Mouse (Mus musculus): ENCODE results near the gene Tmigd1. TPM values are rescaled to one million over a fixed set of nuclear protein-coding genes. Genes with fewer than 3 reads are reported as not detected.
"Not testable (repeated sequence)": the region's sequence is repeated elsewhere in the genome, so short reads cannot be mapped to it uniquely, and the experiment has no call there.

Tmigd1 gene
- total RNA-seq, 2 experiments from 2014 or later = not detected

- intact Hi-C loops (cut with DNase I) = no loop called here
- DNase-seq (ENCODE audit: extremely low spot score in 1 of 2, low spot score in 2 of 2) = no peak
Observed at GRCm38 (mm10) chr11:76896360-76896759, 5.6 kb upstream of the Tmigd1 start.

GRCm38 (mm10) chr11:76897126-76897525 lies 4.8 kb upstream of the Tmigd1 start:
- DNase-seq (ENCODE audit: extremely low spot score in 1 of 2, low spot score in 2 of 2) = no peak
- intact Hi-C loops (cut with DNase I) = no loop called here

GRCm38 (mm10) chr11:76897871-76898270 lies 4.1 kb upstream of the Tmigd1 start:
- no peak for DNase-seq (ENCODE audit: extremely low spot score in 1 of 2, low spot score in 2 of 2)
- intact Hi-C loops (cut with DNase I) = no loop called here

GRCm38 (mm10) chr11:76898751-76899150 lies 3.2 kb upstream of the Tmigd1 start:
- DNase-seq (ENCODE audit: extremely low spot score in 1 of 2, low spot score in 2 of 2) = no peak
- intact Hi-C loops (cut with DNase I) = no loop called here

GRCm38 (mm10) chr11:76899758-76900738 lies 1.9 kb upstream of the Tmigd1 start:
- DNase-seq (ENCODE audit: extremely low spot score in 1 of 2, low spot score in 2 of 2) = no peak
- intact Hi-C loops (cut with DNase I) = no loop called here

GRCm38 (mm10) chr11:76904340-76904739 lies 2.4 kb downstream of the Tmigd1 start:
- intact Hi-C loops (cut with DNase I) = no loop called here
- DNase-seq (ENCODE audit: extremely low spot score in 1 of 2, low spot score in 2 of 2) = no peak

- no peak for DNase-seq (ENCODE audit: extremely low spot score in 1 of 2, low spot score in 2 of 2)
Observed at GRCm38 (mm10) chr11:76908651-76909050, 6.7 kb downstream of the Tmigd1 start.

GRCm38 (mm10) chr11:76911325-76912054 lies 9.5 kb downstream of the Tmigd1 start:
- DNase-seq (ENCODE audit: extremely low spot score in 1 of 2, low spot score in 2 of 2) = no peak
- intact Hi-C loops (cut with DNase I) = no loop called here

More at GRCm38 (mm10) chr11:76908651-76909050, 6.7 kb downstream of the Tmigd1 start:
- intact Hi-C loops (cut with DNase I) = no loop called here

GRCm38 (mm10) chr11:76912055-76912395 lies 10.1 kb downstream of the Tmigd1 start:
- peak; percentile 30 to 52 for DNase-seq (ENCODE audit: extremely low spot score in 1 of 2, low spot score in 2 of 2)
- intact Hi-C loops (cut with DNase I) = no loop called here

- intact Hi-C loops (cut with DNase I) = no loop called here
- DNase-seq (ENCODE audit: extremely low spot score in 1 of 2, low spot score in 2 of 2) = no peak
Observed at GRCm38 (mm10) chr11:76914366-76914765, 12.4 kb downstream of the Tmigd1 start.

GRCm38 (mm10) chr11:76916539-76917229 lies 14.7 kb downstream of the Tmigd1 start:
- intact Hi-C loops (cut with DNase I) = no loop called here
- DNase-seq (ENCODE audit: extremely low spot score in 1 of 2, low spot score in 2 of 2) = no peak

GRCm38 (mm10) chr11:76917230-76917548 lies 15.2 kb downstream of the Tmigd1 start:
- DNase-seq (ENCODE audit: extremely low spot score in 1 of 2, low spot score in 2 of 2) = no peak
- intact Hi-C loops (cut with DNase I) = no loop called here

GRCm38 (mm10) chr11:76920607-76921006 lies 18.6 kb downstream of the Tmigd1 start:
- no peak for DNase-seq (ENCODE audit: extremely low spot score in 1 of 2, low spot score in 2 of 2)
- intact Hi-C loops (cut with DNase I) = no loop called here

- no peak for DNase-seq (ENCODE audit: extremely low spot score in 1 of 2, low spot score in 2 of 2)
- intact Hi-C loops (cut with DNase I) = no loop called here
Observed at GRCm38 (mm10) chr11:76924759-76925236, 22.8 kb downstream of the Tmigd1 start, which contains the start of gene Blmh. Gene Blmh (plus strand): TSS chr11:76924809.

GRCm38 (mm10) chr11:76928586-76928985 lies 26.6 kb downstream of the Tmigd1 start:
- intact Hi-C loops (cut with DNase I); DNase-seq (ENCODE audit: extremely low spot score in 1 of 2, low spot score in 2 of 2): not testable (repeated sequence)

GRCm38 (mm10) chr11:76933209-76933608 lies 31.2 kb downstream of the Tmigd1 start:
- intact Hi-C loops (cut with DNase I) = no loop called here
- DNase-seq (ENCODE audit: extremely low spot score in 1 of 2, low spot score in 2 of 2) = no peak

- DNase-seq (ENCODE audit: extremely low spot score in 1 of 2, low spot score in 2 of 2) = no peak
- intact Hi-C loops (cut with DNase I) = no loop called here
Observed at GRCm38 (mm10) chr11:76936578-76936977, 34.6 kb downstream of the Tmigd1 start.

- DNase-seq (ENCODE audit: extremely low spot score in 1 of 2, low spot score in 2 of 2) = no peak
- intact Hi-C loops (cut with DNase I) = loop anchor here (5.0 kb wide), 1 partner anchor 158 kb away; no protein-coding TSS in a partner anchor
Observed at GRCm38 (mm10) chr11:76944839-76945238, 42.9 kb downstream of the Tmigd1 start.
